Mouse (Mus musculus) Patski (cell line): ENCODE results near the gene Dlx6. TPM values are rescaled to one million over a fixed set of nuclear protein-coding genes. Genes with fewer than 3 reads are reported as not detected.

Source experiments
- ATAC-seq: fragments of 100-300 bp; one replicate; pipeline ENCODE4 v1.8.0; 2021
- CTCF ChIA-PET: fragments of 350-600 bp; sonication (Branson Sonifier 250); formaldehyde crosslinking; loops from one replicate; lab custom pipeline; 2022; ENCODE audit warnings: inconsistent platforms; lab: Charles Lee
- POLR2A ChIA-PET: fragments of 350-600 bp; sonication (Branson Sonifier 250); formaldehyde crosslinking; loops from one replicate; lab custom pipeline; 2022; ENCODE audit warnings: antibody characterized with exemption, inconsistent platforms; lab: Charles Lee
- DNase-seq: peaks from one replicate; pipeline ENCODE4 v3.0.0-alpha.2; 2011; ENCODE audit warnings: low read depth, low spot score
- H3K27me3 ChIP-seq: fragments of 371-371 bp; one replicate; pipeline ENCODE4 v1.5.1; 2021
- CTCF ChIP-seq: fragments of 100-300 bp; IDR thresholded peaks from one replicate; pipeline ENCODE4 v1.5.1; 2021
- in situ Hi-C: fragments of 300-500 bp; cut with MboI; formaldehyde crosslinking; loops from 3 replicates; pipeline ENCODE4 v1.11.1; 2018; ENCODE audit warnings: low pct_unique_long_range_greater_than_20kb, mixed read lengths
- polyA plus RNA-seq: library from polyadenylated mRNA; unstranded; gene quantifications from one replicate; pipeline ENCODE4 v1.2.3, GENCODE M21; 2021

Dlx6 gene
- polyA plus RNA-seq, 1 experiment from 2014 or later, result 5.6 TPM

DNA sequence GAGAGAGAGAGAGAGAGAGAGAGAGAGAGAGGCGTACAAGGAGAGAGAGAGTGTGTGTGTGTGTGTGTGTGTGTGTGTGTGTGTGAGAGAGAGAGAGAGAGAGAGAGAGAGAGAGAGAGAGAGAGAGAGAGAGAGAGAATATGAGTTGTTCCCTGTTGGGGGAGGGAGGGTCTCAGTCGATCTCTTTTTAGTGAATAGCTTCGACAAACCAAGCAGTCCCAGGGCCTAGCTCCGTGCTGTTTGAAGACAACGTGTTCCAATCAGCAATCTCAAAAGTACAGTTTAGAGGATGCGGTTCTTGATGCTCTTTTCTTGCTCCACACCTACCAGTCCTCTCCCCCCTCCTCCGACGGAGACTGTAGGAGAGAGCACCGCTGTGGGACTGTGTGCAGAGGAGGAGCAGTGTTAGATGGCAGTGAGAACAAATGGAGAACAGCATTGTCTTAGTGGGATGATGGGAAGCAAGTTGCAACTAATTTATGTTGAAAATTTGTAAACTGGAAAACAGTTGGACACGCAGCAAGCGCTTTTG lies 19.2 kb downstream of the Dlx6 start:
- DNase-seq (no peak), ATAC-seq (no peak)
- ChIA-PET CTCF (no interaction called here), POLR2A (interaction anchor here (0.6 to 1.6 kb wide), 6 partner anchors 300 to 770 kb away, joined by 3 to 5 read pairs (median 4); no protein-coding TSS in a partner anchor)
- peaks cover 3% of the 10 kb centered on the region for H3K27me3 ChIP-seq
- in situ Hi-C loops, result loop anchor here (5.0 to 10.0 kb wide), 6 partner anchors 305 to 870 kb away; partner anchors contain the start of genes Sem1 and Slc25a13
- no peak for TF ChIP-seq CTCF

GRCm38 (mm10) chr6:6884897-6885296 lies 21.8 kb downstream of the Dlx6 start:
- H3K27me3 ChIP-seq, result peaks cover 13% of the 10 kb centered on the region
- ChIA-PET POLR2A (interaction anchor here (1.1 kb wide), 1 partner anchor 879 kb away, joined by 6 read pairs; no protein-coding TSS in a partner anchor), CTCF (interaction anchor here (0.7 to 1.9 kb wide), 10 partner anchors 30 to 1028 kb away, joined by 3 to 5 read pairs (median 4); no protein-coding TSS in a partner anchor)
- in situ Hi-C loops, result loop anchor here (5.0 to 10.0 kb wide), 6 partner anchors 308 to 873 kb away; partner anchors contain the start of genes Sem1 and Slc25a13
- TF ChIP-seq CTCF, result no peak
- ATAC-seq (peak; percentile 1), DNase-seq (no peak)

GRCm38 (mm10) chr6:6886225-6886624 lies 23.1 kb downstream of the Dlx6 start:
- ChIA-PET CTCF (interaction anchor here (1.9 kb wide), 1 partner anchor 749 kb away, joined by 5 read pairs; no protein-coding TSS in a partner anchor), POLR2A (no interaction called here)
- in situ Hi-C loops, result loop anchor here (10.0 kb wide), 2 partner anchors 511 to 781 kb away; no protein-coding TSS in a partner anchor
- peaks cover 16% of the 10 kb centered on the region for H3K27me3 ChIP-seq
- no peak for TF ChIP-seq CTCF
- DNase-seq, result no peak
- ATAC-seq, result no peak

GRCm38 (mm10) chr6:6890047-6890446 lies 26.9 kb downstream of the Dlx6 start:
- H3K27me3 ChIP-seq, result peaks cover 23% of the 10 kb centered on the region
- in situ Hi-C loops, result no loop called here
- TF ChIP-seq CTCF, result no peak
- ChIA-PET POLR2A (no interaction called here), CTCF (no interaction called here)
- DNase-seq (no peak), ATAC-seq (no peak)

DNA sequence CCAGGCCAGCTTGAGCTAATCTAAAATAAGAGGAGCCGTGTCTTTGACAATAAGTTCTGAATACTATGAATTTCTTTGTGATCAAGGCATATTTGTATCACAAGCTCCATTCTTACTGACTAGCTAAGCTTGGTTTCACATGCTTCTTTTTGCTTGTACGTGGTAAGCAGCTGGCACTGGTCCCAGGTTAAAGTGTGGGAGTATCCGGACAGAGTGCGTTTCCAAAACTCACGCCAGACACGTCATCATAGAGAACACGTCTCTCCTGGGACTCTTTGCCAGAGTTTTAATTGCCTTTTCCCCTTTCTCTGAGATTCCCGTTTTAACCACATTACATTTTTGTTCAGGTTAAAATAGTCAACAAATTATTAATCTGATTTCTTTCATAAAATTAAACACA lies 46.5 kb downstream of the Dlx6 start:
- peak; percentile 13 for DNase-seq
- no peak for ATAC-seq
- TF ChIP-seq CTCF, result no peak
- ChIA-PET POLR2A (no interaction called here), CTCF (no interaction called here)
- in situ Hi-C loops, result loop anchor here (10.0 kb wide), 1 partner anchor 1045 kb away; no protein-coding TSS in a partner anchor
- peaks cover 4% of the 10 kb centered on the region for H3K27me3 ChIP-seq

- no peak for DNase-seq
- POLR2A ChIA-PET, result interaction anchor here (0.7 kb wide), 1 partner anchor 9 kb away, joined by 3 read pairs; no protein-coding TSS in a partner anchor
- peaks cover 4% of the 10 kb centered on the region for H3K27me3 ChIP-seq
- no peak for TF ChIP-seq CTCF
- CTCF ChIA-PET, result interaction anchor here (1.0 to 1.4 kb wide), 3 partner anchors 19 to 30 kb away, joined by 3 to 4 read pairs (median 3); no protein-coding TSS in a partner anchor
- in situ Hi-C loops, result no loop called here
- no peak for ATAC-seq
Observed at GRCm38 (mm10) chr6:6914304-6914703, 51.2 kb downstream of the Dlx6 start.

GRCm38 (mm10) chr6:6914849-6915525 lies 51.9 kb downstream of the Dlx6 start:
- peaks cover 4% of the 10 kb centered on the region for H3K27me3 ChIP-seq
- in situ Hi-C loops, result no loop called here
- TF ChIP-seq CTCF, result peak; percentile 67
- CTCF ChIA-PET, result interaction anchor here (1.0 to 1.4 kb wide), 4 partner anchors 13 to 30 kb away, joined by 3 to 5 read pairs (median 4); no protein-coding TSS in a partner anchor
- ATAC-seq (peak; percentile 73), DNase-seq (no peak)
- POLR2A ChIA-PET, result no interaction called here

DNA sequence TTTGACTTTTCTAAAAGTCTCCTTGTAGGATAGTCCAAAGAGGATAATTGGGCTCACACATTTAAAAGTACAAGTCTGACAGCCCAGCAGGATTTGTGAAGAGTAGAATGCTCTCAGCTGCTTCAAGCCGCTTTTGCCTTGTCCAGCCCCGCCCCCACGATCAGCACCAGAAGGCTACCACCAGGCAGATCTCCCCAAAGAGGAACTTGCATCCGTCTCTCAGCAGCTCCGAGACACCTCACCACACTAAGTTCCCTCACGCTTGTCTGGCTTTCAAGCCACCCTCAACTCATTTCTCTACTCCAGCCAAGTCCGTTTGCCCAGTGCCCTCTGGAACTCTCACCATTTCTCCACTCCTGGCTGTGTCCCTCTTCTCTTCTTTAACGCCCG lies 52.4 kb downstream of the Dlx6 start:
- peak; percentile 15 for TF ChIP-seq CTCF
- in situ Hi-C loops, result no loop called here
- H3K27me3 ChIP-seq, result peaks cover 4% of the 10 kb centered on the region
- POLR2A ChIA-PET, result interaction anchor here (0.5 kb wide), 1 partner anchor 699 kb away, joined by 8 read pairs; no protein-coding TSS in a partner anchor
- DNase-seq (no peak), ATAC-seq (no peak)
- CTCF ChIA-PET, result interaction anchor here (1.1 kb wide), 1 partner anchor 13 kb away, joined by 5 read pairs; no protein-coding TSS in a partner anchor

- ChIA-PET CTCF (no interaction called here), POLR2A (interaction anchor here (0.7 kb wide), 1 partner anchor 1978 kb away, joined by 4 read pairs; no protein-coding TSS in a partner anchor)
- H3K27me3 ChIP-seq, result peaks cover 10% of the 10 kb centered on the region
Observed at GRCm38 (mm10) chr6:6917334-6917733, 54.2 kb downstream of the Dlx6 start.

More at GRCm38 (mm10) chr6:6917334-6917733, 54.2 kb downstream of the Dlx6 start:
- in situ Hi-C loops, result no loop called here
- TF ChIP-seq CTCF, result no peak
- DNase-seq, result no peak
- ATAC-seq, result no peak

Other genes with a start within 250 kb of the Dlx6 start
- 15.9 TPM for gene Dlx5, start 18.8 kb downstream of the Dlx6 start, polyA plus RNA-seq
- gene Sdhaf3, start 92.7 kb downstream of the Dlx6 start, polyA plus RNA-seq, result 2.6 TPM